Mouse (Mus musculus): ENCODE results near the gene Antxr1.
"Not testable (repeated sequence)": the region's sequence is repeated elsewhere in the genome, so short reads cannot be mapped to it uniquely, and the experiment has no call there.

The Antxr1 gene

GRCm38 (mm10) chr6:87101281-87101954 lies 234.2 kb downstream of the Antxr1 start:
- no peak for DNase-seq (ENCODE audit: low read depth)

- no peak for DNase-seq (ENCODE audit: low read depth)
Observed at GRCm38 (mm10) chr6:87100297-87101020, 235.2 kb downstream of the Antxr1 start.

- DNase-seq (ENCODE audit: low read depth): no peak
Observed at GRCm38 (mm10) chr6:87099671-87100296, 235.8 kb downstream of the Antxr1 start.

GRCm38 (mm10) chr6:87099261-87099660 lies 236.4 kb downstream of the Antxr1 start:
- DNase-seq (ENCODE audit: low read depth): no peak

- not testable (repeated sequence) for DNase-seq (ENCODE audit: low read depth)
Observed at GRCm38 (mm10) chr6:87093631-87094030, 242.0 kb downstream of the Antxr1 start.

- no peak for DNase-seq (ENCODE audit: low read depth)
Observed at GRCm38 (mm10) chr6:87092476-87092875, 243.1 kb downstream of the Antxr1 start.

GRCm38 (mm10) chr6:87090877-87091276 lies 244.7 kb downstream of the Antxr1 start:
- no peak for DNase-seq (ENCODE audit: low read depth)

GRCm38 (mm10) chr6:87088356-87088755 lies 247.3 kb downstream of the Antxr1 start:
- no peak for DNase-seq (ENCODE audit: low read depth)

GRCm38 (mm10) chr6:87085026-87085425 lies 250.6 kb downstream of the Antxr1 start:
- DNase-seq (ENCODE audit: low read depth): no peak

Measured in fibroblast of lung, adult 2 months (primary cell).